Mouse (Mus musculus): ENCODE results near the gene Ecm1.

Ecm1 gene

DNA sequence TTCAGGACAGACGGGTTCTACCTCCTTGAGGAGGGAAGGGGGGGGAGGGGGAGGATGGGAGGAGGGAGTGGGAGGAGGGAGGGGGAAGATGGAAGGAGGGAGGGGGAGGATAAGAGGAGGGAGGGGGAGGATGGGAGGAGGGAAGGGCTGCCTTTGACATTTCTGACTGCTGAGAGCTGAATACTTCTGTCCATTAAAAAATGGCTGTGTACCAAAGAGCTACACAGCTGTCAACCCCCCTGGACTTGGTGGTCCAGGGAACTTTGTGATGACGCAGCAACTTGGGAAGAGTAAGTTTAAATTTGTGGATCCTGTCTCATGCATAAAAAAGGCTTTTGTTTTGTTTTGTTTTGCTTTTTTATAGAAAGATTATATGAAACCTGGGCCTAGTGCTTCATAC lies 49.4 kb downstream of the Ecm1 start:
- DNase-seq (ENCODE audit: low spot score in 2 of 2): no peak

DNA sequence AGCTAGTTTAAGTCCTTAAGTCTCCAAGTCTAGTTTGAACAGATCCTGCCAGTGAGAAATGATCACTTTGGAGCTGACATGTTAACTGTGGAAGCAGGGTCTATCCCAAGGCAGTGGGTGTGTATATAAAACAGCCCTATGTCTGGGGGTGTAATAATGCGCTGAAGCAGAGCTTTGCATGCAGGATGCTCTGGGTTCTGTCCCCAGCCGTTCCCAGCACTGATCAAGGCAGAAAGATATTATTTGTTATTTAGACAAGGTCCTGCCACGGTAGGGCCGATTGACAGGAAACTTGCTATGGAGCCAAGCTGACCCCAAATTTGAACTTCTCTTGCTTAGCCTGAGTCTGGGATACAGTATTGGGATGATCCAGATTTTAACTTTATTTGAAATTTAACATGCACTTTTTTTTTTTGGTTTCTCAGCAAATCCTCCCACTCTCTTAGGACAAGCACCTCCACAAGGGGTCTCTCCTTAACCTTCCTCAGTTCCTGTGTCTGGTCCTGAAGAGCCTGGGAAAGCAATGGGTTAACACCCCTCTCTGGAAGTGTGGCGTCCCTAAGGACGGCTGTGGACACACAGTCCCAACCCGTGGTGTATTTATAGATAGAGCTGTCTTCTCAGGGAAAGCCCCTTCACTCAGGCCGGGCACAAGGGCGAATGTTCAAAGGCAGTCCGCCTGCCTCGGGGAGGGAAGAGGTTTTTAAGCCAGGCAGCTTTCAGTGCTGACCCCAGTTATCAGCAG lies 50.0 kb downstream of the Ecm1 start:
- DNase-seq (ENCODE audit: low spot score in 2 of 2): no peak

DNA sequence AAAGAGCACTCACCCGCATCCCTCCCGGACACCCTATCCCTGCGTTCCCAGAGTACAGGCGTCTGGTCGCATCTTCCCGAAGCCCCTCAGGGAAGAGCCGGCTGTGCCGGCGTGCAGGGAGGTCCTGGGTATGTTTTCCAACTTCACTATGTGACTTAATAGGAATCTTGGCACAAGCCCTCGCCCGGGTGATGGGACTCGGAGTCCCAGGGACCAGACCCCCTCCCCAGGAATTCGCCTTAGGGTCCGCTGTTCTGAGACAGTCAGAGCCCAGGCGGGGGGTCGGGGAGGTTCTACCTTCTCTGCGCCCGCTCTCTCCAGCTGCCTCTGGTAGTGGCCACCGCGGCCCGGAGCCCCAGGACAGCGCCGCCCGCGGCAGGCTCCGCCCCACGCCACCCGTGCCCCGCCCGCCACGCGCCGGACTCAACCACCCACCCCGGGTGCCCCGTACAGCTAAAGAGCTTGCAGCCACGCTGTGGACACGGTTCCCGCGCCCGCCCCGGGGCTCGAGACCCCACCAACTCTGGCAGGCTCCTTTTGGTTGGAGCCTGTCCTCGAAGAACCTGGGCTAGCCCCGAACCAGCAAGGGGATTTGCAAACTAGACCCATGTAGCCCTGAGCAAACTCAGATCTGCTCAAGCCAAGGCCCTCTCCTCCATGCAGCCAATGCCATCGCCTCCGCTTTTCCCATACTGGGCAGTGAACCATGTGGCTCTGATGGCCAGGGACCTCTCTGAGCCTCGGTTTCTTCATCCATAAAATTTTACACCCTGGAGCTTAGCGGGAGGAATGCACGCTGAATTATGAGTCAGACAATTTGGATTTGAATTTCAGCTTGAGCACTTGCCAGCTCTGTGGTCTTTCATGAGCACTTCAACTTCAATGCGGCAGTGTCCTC lies 51.6 kb downstream of the Ecm1 start, which contains the start of gene Adamtsl4:
Adamtsl4 (minus strand) TSS at position 394 of the 898 bp plus-strand sequence.
- DNase-seq (ENCODE audit: low spot score in 2 of 2): peak in 1 of 2 experiments; percentile 81

DNA sequence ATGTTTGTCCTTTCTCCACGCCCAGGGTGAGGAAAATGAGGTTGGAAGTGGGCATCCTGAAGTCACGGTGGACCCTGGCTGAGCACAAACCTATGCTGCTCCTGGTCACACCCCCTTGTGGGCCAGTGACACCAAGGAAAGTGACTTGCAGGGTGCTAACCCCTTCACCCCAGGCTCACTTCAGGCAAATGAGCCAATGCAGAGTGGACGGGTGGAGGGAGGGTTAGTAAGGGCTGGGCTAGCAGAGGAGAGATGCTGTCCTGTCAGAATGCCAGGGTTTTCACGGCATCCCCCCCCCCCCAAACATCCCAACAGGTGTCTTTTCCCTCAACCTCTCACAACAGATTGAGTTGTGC lies 52.2 kb downstream of the Ecm1 start:
- no peak for DNase-seq (ENCODE audit: low spot score in 2 of 2)

- DNase-seq (ENCODE audit: low spot score in 2 of 2): no peak
These were observed 52.7 kb downstream of the Ecm1 start for GRCm38 (mm10) chr3:95686492-95687167.

DNA sequence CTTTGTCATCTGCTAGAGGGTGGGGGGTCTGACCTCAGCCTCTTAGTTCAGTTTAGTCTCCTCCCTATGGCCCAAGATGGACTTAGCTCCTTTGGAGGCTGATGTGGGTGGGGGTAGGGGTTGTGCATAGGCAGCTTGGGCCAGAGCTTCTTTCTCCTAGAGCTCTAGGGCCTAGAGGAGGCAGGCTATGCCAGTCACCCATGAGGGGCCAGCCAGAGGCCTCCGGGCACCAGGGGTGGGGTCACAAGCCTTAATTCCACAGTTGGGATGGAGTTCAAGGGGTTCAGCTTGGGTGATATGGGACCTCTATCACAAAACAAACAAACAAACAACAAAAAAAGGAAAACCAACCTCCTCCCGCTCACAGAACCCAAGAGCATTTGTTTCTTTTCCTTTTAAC lies 53.7 kb downstream of the Ecm1 start:
- DNase-seq (ENCODE audit: low spot score in 2 of 2): no peak

- no peak for DNase-seq (ENCODE audit: low spot score in 2 of 2)
These were observed 54.1 kb downstream of the Ecm1 start for GRCm38 (mm10) chr3:95685301-95685700.

GRCm38 (mm10) chr3:95684846-95685245 lies 54.5 kb downstream of the Ecm1 start:
- DNase-seq (ENCODE audit: low spot score in 2 of 2): no peak

Measured in urinary bladder, postnatal 36 days (tissue).